Mouse (Mus musculus) cerebellum, adult 2 months (tissue): ENCODE measurements around the gene Rpa2. TPM values are rescaled to one million over a fixed set of nuclear protein-coding genes. Genes with fewer than 3 reads are reported as not detected.

Source experiments
- DNase-seq, 2 experiments: peaks; one replicate each; pipeline ENCODE4 v3.0.0; 2021
- H3K27ac ChIP-seq: fragments of 200-500 bp; 2 replicates; pipeline ENCODE4 v1.5.1; 2012; ENCODE audit warnings: low read length, control low read depth, inconsistent platforms; ENCODE audit not compliant: insufficient read depth
- H3K27me3 ChIP-seq: fragments of 200-500 bp; 2 replicates; pipeline ENCODE4 v1.6.1; 2012; ENCODE audit warnings: inconsistent platforms, mild to moderate bottlenecking, low read length, moderate library complexity; ENCODE audit not compliant: control insufficient read depth, insufficient read depth
- H3K4me1 ChIP-seq: fragments of 200-500 bp; 2 replicates; pipeline ENCODE4 v1.6.1; 2011; ENCODE audit warnings: low read length; ENCODE audit not compliant: control insufficient read depth, insufficient read depth
- H3K4me3 ChIP-seq: fragments of 200-500 bp; replicated peaks from 2 replicates; pipeline ENCODE3; 2011; ENCODE audit warnings: mild to moderate bottlenecking, low read depth, low read length, control low read depth; ENCODE audit not compliant: insufficient read depth
- CTCF ChIP-seq: fragments of 200-500 bp; IDR thresholded peaks from 2 replicates; pipeline ENCODE4 v1.5.1; 2011; ENCODE audit warnings: low read depth, mild to moderate bottlenecking, control low read depth, low read length, moderate library complexity, borderline replicate concordance; ENCODE audit not compliant: insufficient read depth
- POLR2A ChIP-seq: fragments of 200-500 bp; IDR thresholded peaks from 2 replicates; pipeline ENCODE4 v1.6.1; 2011; ENCODE audit warnings: low read length, control low read depth, borderline replicate concordance; ENCODE audit not compliant: insufficient read depth
- WGBS: fragments of 180-500 bp; shearing (Covaris S2); methylation state at CpG from one replicate; pipeline ENCODE4 v1.1.7; 2018; 5-methylcytosine and 5-hydroxymethylcytosine counted together
- polyA plus RNA-seq: library from polyadenylated mRNA; depleted of rRNA; stranded (reverse); fragments of >200 nt; gene quantifications from 2 replicates; pipeline ENCODE4 v1.2.3, GENCODE M21; 2012

Rpa2 gene
- polyA plus RNA-seq, 1 experiment, result 21.3 TPM

DNA sequence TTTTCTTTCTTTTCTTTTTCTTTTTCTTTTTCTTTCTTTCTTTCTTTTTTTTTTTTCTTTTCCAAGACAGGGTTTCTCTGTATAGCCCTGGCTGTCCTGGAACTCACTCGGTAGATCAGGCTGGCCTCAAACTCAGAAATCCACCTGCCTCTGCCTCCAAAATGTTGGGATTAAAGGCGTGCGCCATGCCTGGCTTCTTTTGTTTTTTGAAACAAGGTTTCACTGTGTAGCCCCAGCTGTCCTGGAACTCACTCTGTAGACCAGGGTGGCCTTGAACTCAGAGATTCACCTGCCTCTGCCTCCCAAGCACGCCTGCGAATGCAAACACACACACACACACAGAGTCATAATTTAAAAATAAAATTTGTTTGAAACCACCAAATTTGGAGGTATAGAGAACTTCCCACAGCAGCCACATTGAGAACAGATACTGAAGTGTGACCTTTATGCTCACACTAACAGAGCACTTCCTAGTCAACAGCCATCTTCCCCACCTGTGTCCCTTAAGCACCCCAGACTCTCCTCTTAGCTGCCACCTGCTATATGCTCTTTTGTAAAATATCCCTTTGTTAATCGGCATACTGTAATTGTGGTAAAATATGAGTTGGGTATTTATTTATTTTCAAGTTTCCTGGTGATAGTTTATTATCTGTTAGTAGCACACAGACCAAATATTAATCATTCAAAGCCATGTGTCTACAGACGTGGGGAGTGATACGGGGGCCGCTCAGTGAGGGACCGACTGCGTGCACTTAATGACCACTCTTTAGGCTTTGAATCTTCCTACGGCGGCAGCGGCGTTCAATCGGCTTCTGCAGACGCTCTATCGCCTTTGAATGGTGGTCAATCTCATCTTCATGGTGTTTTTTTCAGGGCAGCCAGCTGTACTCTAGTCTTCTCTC is 33.3 kb downstream of the Rpa2 start:
- Histone ChIP-seq H3K4me1 (no peaks in the 10 kb centered on the region), H3K4me3 (no peak overlapping the region), H3K27me3 (no peaks in the 10 kb centered on the region; the same call in 1 of the 2 replicates), H3K27ac (no peak overlapping the region)
- 87% methylated on average over 18 of the region's 18 CpGs for WGBS
- TF ChIP-seq POLR2A (no peak), CTCF (no peak)
- no peak for DNase-seq

DNA sequence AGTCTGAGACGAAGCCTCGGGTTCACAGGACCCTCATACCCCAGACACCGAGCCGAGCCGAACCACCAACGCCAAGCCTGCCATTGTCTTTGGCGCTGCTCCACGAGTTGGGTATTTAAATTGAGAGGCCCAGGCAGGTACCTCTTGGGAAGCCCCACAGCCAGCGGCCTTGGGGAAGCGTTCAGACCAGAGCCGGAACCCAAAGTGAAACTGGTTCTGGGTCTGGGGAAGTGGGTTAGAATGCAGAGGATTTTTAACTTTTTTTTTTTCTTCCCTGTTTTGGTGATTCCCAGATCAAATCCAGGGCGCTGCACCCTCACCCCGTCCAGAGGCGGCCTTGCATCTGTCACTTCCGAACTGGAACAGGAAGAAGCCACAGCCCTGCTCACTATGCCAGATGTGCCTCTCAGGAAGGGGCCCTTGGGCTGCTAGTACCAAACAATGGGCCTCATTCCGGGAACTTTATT is 34.1 kb downstream of the Rpa2 start:
- WGBS, result 62% methylated on average over 16 of the region's 16 CpGs
- no peak for DNase-seq

DNA sequence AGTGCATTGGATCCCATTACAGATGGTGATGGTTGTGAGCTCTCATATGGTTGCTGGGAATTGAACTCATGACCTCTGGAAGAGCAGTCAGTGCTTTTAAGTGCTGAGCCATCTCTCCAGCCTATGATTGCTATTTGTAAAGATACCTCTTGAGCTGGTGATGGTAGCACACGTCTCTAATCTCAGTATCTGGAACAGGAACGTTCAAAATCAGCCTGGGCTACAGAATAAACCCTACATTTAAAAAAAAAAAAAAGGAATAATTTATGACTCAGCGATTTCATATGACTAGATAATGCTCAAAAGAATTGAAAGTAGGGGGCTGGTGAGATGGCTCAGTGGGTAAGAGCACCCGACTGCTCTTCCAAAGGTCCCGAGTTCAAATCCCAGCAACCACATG is 35.1 kb downstream of the Rpa2 start:
- Histone ChIP-seq H3K27ac (no peak overlapping the region), H3K27me3 (no peaks in the 10 kb centered on the region; the same call in 1 of the 2 replicates), H3K4me3 (no peak overlapping the region), H3K4me1 (no peaks in the 10 kb centered on the region)
- WGBS, result 88% methylated on average over 5 of the region's 5 CpGs
- no peak for TF ChIP-seq CTCF
- no peak for TF ChIP-seq POLR2A
- no peak for DNase-seq

More for the DNA sequence above, 34.1 kb downstream of the Rpa2 start:
- no peak overlapping the region for H3K4me3 ChIP-seq
- no peak overlapping the region for H3K27ac ChIP-seq
- H3K4me1 ChIP-seq, result no peaks in the 10 kb centered on the region
- TF ChIP-seq POLR2A (no peak), CTCF (no peak)
- H3K27me3 ChIP-seq, result no peaks in the 10 kb centered on the region; the same call in 1 of the 2 replicates

DNA sequence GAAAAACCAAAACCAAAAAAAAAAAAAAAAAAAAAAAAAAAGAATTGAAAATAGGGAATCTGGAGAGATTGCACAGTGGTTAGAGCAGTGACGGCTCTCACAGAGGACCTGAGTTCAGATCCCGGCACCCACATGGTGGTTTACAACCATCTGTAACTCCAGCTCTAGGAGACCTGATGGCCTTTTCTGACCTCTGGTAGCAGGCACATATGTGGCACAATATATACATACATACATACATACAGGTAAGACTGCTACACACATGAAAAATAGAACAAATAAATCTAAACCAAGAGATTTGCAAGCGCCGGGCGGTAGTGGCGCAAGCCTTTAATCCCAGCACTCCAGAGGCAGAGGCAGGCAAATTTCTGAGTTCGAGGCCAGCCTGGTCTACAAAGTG is 35.7 kb downstream of the Rpa2 start:
- WGBS, result 97% methylated on average over 7 of the region's 7 CpGs
- no peak overlapping the region for H3K27ac ChIP-seq
- TF ChIP-seq POLR2A (no peak), CTCF (no peak)
- no peaks in the 10 kb centered on the region for H3K4me1 ChIP-seq
- no peak for DNase-seq
- no peak overlapping the region for H3K4me3 ChIP-seq
- H3K27me3 ChIP-seq, result no peaks in the 10 kb centered on the region; the same call in 1 of the 2 replicates

DNA sequence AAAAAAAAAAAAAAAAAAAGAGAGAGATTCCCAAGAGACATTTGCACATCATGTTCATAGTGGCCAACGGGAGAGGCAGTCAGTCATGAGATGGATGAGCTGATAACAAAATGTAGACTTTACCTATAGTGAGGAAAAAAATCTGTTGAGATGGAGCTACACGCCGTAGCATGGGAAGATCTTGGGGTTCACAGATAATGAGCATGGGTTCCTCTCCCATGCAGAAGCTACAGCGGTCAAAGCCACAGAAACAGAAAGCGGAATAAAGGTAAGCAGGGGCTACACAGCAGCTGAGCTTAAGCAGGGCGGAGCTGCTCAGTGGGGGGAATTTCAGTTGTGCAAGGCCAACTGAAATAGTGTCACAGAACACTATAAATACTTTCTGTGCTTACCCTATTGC is 36.2 kb downstream of the Rpa2 start:
- H3K4me3 ChIP-seq, result no peak overlapping the region
- H3K27me3 ChIP-seq, result no peaks in the 10 kb centered on the region; the same call in 1 of the 2 replicates
- H3K27ac ChIP-seq, result no peak overlapping the region
- no peaks in the 10 kb centered on the region for H3K4me1 ChIP-seq
- no peak for DNase-seq
- TF ChIP-seq POLR2A (no peak), CTCF (no peak)
- 90% methylated on average over 6 of the region's 6 CpGs for WGBS

DNA sequence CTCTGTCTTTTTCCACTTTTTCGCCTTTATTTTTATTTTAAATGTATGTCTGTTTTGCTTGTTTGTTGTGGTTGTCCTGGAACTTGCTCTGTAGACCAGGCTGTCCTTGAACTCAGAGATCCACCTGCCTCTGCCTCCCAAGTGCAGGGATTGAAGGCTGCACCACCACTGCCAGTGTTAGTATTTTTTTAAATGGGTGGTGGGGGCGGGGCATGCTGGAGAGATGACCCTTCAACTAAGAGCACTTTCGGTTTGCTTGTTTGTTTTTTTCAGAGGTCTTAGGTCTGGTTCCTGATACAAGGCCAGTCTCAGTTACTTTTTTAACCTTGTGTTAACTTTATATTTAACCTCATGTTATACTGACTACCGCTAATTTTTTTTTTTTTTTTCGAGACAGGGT is 37.0 kb downstream of the Rpa2 start:
- Histone ChIP-seq H3K4me3 (no peak overlapping the region), H3K27me3 (no peaks in the 10 kb centered on the region; the same call in 1 of the 2 replicates), H3K4me1 (no peaks in the 10 kb centered on the region), H3K27ac (no peak overlapping the region)
- TF ChIP-seq CTCF, result no peak
- TF ChIP-seq POLR2A, result no peak
- WGBS, result 76% methylated on average over 5 of the region's 5 CpGs
- DNase-seq, result no peak

DNA sequence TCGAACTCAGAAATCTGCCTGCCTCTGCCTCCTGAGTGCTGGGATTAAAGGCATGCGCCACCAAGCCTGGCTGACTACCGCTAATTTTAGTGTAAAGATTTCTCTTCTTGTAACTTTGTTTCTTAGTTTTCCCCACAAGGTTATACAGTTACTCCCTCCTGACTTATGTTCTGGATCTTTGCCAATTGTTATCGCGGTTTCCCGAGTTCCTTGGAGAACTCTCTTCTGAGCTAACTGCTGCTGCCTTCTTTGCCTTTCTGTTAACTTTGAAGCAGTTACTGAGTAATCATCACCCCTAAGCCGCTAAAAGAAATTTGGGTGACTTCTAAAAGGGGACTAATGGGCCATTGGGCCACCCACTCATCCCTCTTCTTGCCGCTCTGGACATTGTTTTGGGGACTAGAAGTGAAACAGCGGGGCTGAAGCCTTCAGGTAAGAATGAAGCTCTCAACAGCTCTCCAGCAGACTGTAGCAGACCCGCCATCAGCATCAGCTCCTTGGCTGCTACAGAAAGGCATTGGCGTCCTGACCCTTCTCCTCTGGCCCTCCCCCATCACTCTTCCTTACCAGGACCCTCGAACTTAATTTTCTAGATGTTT is 37.6 kb downstream of the Rpa2 start:
- 83% methylated on average over 12 of the region's 12 CpGs for WGBS
- DNase-seq, result no peak
- H3K27ac ChIP-seq, result no peak overlapping the region
- H3K27me3 ChIP-seq, result no peaks in the 10 kb centered on the region; the same call in 1 of the 2 replicates
- no peak overlapping the region for H3K4me3 ChIP-seq
- no peaks in the 10 kb centered on the region for H3K4me1 ChIP-seq
- TF ChIP-seq CTCF (no peak), POLR2A (no peak)

DNA sequence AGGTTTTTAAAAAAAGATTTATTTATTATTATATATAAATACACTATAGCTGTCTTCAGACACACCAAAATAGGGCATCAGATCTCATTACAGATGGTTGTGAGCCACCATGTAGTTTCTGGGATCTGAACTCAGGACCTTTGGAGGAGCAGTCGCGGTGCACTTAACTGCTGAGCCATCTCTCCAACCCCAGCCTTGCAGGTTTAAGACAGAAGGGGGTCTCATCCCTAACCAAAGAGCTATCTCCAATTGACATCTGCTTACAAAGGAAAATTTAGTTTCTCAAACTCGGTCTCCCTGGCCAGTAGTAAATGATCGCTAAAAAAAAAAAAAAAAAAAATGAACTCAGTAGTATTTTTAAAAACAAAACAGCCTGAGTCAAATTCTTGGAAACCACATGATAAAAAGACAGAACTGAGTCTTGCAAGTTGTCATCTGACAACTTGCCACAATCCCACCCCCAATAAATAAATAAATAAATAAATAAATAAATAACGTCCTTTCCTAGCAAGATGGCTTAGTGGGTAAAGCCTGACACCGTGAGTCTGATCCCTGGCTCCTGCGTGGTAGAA is 38.6 kb downstream of the Rpa2 start:
- H3K4me3 ChIP-seq, result no peak overlapping the region
- 90% methylated on average over 7 of the region's 7 CpGs for WGBS
- no peak overlapping the region for H3K27ac ChIP-seq
- no peaks in the 10 kb centered on the region for H3K4me1 ChIP-seq
- DNase-seq, result no peak
- no peaks in the 10 kb centered on the region; the same call in 1 of the 2 replicates for H3K27me3 ChIP-seq
- no peak for TF ChIP-seq POLR2A
- no peak for TF ChIP-seq CTCF
